Mouse (Mus musculus) urinary bladder, postnatal 0 days (tissue): ENCODE results near the gene Igsf1. TPM values are rescaled to one million over a fixed set of nuclear protein-coding genes. Genes with fewer than 3 reads are reported as not detected.

Experiments
- polyA plus RNA-seq: library from polyadenylated mRNA; unstranded; fragments of >200 nt; fragmentation: Nextera tagmentation; extraction: Ambion mirVana; gene quantifications from 2 replicates; pipeline ENCODE4 v1.2.1, GENCODE M21; 2015

Gene Igsf1
- 1.6 and 1.9 TPM in 2 replicates for polyA plus RNA-seq

GRCm38 (mm10) chrX:49797213-49798019 is at the start of gene Igsf1:
Gene Igsf1 (minus strand): TSS chrX:49797749.

GRCm38 (mm10) chrX:49734959-49735358 is 62.6 kb downstream of the Igsf1 start, which contains the start of gene Olfr1321:
Gene Olfr1321 (minus strand): TSS chrX:49735059.

Other genes with a start within 250 kb of the Igsf1 start
- gene Olfr1320, start 125.4 kb downstream of the Igsf1 start, polyA plus RNA-seq = not detected in 2 replicates
- gene Olfr1321, start 62.7 kb downstream of the Igsf1 start, polyA plus RNA-seq = not detected in 2 replicates
- gene Olfr1322, start 93.7 kb upstream of the Igsf1 start, polyA plus RNA-seq = not detected in 2 replicates
- not detected in 2 replicates for gene Olfr1323, start 221.6 kb upstream of the Igsf1 start, polyA plus RNA-seq